Mouse (Mus musculus) liver, adult 2 months (tissue): ENCODE measurements around the gene Fgfr2. TPM values are rescaled to one million over a fixed set of nuclear protein-coding genes. Genes with fewer than 3 reads are reported as not detected.

Source experiments
- DNase-seq: peaks from one replicate; pipeline ENCODE4 v3.0.0-alpha.2; 2011; ENCODE audit warnings: low read depth, low spot score; ENCODE audit errors: extremely low read depth
- H3K27ac ChIP-seq: fragments of 200-500 bp; replicated peaks from 2 replicates; pipeline ENCODE4 v1.5.1; 2012; ENCODE audit warnings: low read depth, mild to moderate bottlenecking, control low read depth, inconsistent platforms, low read length; ENCODE audit not compliant: insufficient read depth
- H3K27me3 ChIP-seq: fragments of 200-500 bp; 2 replicates; pipeline ENCODE4 v1.6.1; 2012; ENCODE audit warnings: mild to moderate bottlenecking, moderate library complexity, low read length, inconsistent platforms; ENCODE audit not compliant: control insufficient read depth, insufficient read depth
- H3K36me3 ChIP-seq: fragments of 200-500 bp; 2 replicates; pipeline ENCODE4 v1.6.1; 2012; ENCODE audit warnings: low read length, inconsistent platforms; ENCODE audit not compliant: control insufficient read depth, insufficient read depth
- H3K4me1 ChIP-seq: fragments of 200-500 bp; 2 replicates; pipeline ENCODE4 v1.6.1; 2011; ENCODE audit warnings: low read length; ENCODE audit not compliant: control insufficient read depth, insufficient read depth
- H3K4me3 ChIP-seq: fragments of 200-500 bp; 2 replicates; pipeline ENCODE4 v1.5.1; 2011; ENCODE audit warnings: low read depth, mild to moderate bottlenecking, control low read depth, low read length, moderate library complexity; ENCODE audit not compliant: insufficient read depth
- H3K79me2 ChIP-seq: fragments of 200-500 bp; 2 replicates; pipeline ENCODE4 v1.6.1; 2012; ENCODE audit warnings: inconsistent platforms, mild to moderate bottlenecking, low read length, moderate library complexity; ENCODE audit not compliant: control insufficient read depth, insufficient read depth
- H3K9ac ChIP-seq: fragments of 200-500 bp; 2 replicates; pipeline ENCODE4 v1.6.1; 2012; ENCODE audit warnings: low read depth, mild to moderate bottlenecking, control low read depth, inconsistent platforms, low read length
- CTCF ChIP-seq: fragments of 200-500 bp; IDR thresholded peaks from 2 replicates; pipeline ENCODE4 v1.5.1; 2011; ENCODE audit warnings: low read depth, low read length, control low read depth
- POLR2A ChIP-seq: fragments of 200-500 bp; IDR thresholded peaks from 2 replicates; pipeline ENCODE4 v1.6.1; 2011; ENCODE audit warnings: low read length, control low read depth; ENCODE audit not compliant: insufficient read depth; ENCODE audit errors: extremely low read depth
- WGBS: fragments of 180-500 bp; shearing (Covaris S2); methylation state at CpG from one replicate; pipeline ENCODE4 v1.1.7; 2018; 5-methylcytosine and 5-hydroxymethylcytosine counted together
- polyA plus RNA-seq: library from polyadenylated mRNA; depleted of rRNA; stranded (reverse); fragments of >200 nt; gene quantifications from 2 replicates; pipeline ENCODE4 v1.2.3, GENCODE M21; 2012
- total RNA-seq: library from RNA; depleted of rRNA; stranded (reverse); fragments of >200 nt; gene quantifications from 2 replicates; pipeline ENCODE4 v1.2.3, GENCODE M21; 2014

Gene Fgfr2
- total and polyA plus RNA-seq, 2 experiments, result 16.7 to 35.2 TPM

GRCm38 (mm10) chr7:132187456-132187855 is 935.7 kb downstream of the Fgfr2 start:
- H3K36me3 ChIP-seq, result no peaks in the 10 kb centered on the region
- H3K4me1 ChIP-seq, result no peaks in the 10 kb centered on the region
- 60% methylated on average over 3 of the region's 3 CpGs for WGBS
- H3K4me3 ChIP-seq, result no peak overlapping the region
- H3K27me3 ChIP-seq, result no peaks in the 10 kb centered on the region
- no peak for DNase-seq
- TF ChIP-seq CTCF (no peak), POLR2A (no peak)
- no peaks in the 10 kb centered on the region for H3K79me2 ChIP-seq
- H3K9ac ChIP-seq, result no peak overlapping the region
- no peak overlapping the region for H3K27ac ChIP-seq

DNA sequence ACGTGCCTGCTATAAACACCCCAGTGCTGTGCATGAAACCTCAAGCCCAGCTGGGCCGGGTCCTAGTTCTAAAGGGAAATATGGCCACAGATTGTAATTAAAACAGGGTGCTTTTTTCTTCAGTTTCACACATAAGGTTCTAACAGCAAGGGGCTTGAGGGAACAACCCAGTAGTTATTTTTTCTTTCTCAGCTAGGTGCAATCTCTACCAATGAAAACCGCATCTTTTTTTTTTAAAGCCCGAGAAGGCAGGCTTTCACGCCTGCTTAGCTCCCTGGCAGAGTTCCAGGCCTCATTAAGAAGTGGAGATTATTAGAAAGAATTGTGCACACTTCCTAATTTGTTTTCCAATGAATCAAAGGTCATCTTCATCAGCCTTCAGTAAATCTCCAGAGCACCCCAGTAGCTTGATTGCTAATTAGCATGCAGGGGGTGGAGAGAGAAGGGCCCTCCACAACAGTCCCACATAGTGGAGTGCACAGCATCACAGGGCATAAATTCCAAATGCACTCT is 939.2 kb downstream of the Fgfr2 start:
- TF ChIP-seq CTCF, result no peak
- Histone ChIP-seq H3K9ac (no peak overlapping the region), H3K4me3 (no peak overlapping the region), H3K36me3 (no peaks in the 10 kb centered on the region), H3K4me1 (no peaks in the 10 kb centered on the region), H3K27ac (no peak overlapping the region), H3K27me3 (no peaks in the 10 kb centered on the region), H3K79me2 (no peaks in the 10 kb centered on the region)
- 75% methylated on average over 5 of the region's 5 CpGs for WGBS
- DNase-seq, result no peak

DNA sequence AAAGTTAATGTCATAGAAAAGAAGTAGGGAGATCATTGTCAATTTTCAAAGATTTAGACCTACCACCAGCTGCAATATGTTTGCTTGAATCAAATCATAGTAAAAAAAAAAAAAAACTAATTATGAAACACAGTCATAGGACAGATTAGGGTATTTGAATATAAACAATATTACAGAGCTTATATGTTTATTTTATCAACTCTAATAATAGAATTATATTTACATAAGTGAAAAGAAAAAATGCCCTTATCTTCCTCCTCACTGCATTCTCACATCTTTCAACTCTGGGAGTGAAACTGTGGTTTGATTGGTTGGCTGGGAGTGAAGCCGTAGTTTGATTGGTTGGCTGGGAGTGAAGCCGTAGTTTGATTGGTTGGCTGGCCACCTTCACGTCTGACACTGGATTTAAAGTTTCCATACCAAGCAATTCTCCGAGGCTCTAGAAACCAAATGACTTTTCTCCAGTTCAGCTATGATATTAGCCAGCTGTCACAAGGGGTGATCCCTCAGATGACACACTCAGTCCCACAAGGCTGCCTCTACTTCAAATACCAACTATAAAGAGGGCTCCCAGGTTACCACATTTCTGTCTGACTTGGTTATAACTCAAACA is 941.5 kb downstream of the Fgfr2 start:
- 87% methylated on average over 4 of the region's 4 CpGs for WGBS
- H3K9ac ChIP-seq, result no peak overlapping the region
- no peaks in the 10 kb centered on the region for H3K4me1 ChIP-seq
- H3K27me3 ChIP-seq, result no peaks in the 10 kb centered on the region
- no peak for DNase-seq
- no peaks in the 10 kb centered on the region for H3K36me3 ChIP-seq
- H3K4me3 ChIP-seq, result no peak overlapping the region
- H3K79me2 ChIP-seq, result no peaks in the 10 kb centered on the region
- TF ChIP-seq CTCF (no peak), POLR2A (no peak)
- H3K27ac ChIP-seq, result no peak overlapping the region

DNA sequence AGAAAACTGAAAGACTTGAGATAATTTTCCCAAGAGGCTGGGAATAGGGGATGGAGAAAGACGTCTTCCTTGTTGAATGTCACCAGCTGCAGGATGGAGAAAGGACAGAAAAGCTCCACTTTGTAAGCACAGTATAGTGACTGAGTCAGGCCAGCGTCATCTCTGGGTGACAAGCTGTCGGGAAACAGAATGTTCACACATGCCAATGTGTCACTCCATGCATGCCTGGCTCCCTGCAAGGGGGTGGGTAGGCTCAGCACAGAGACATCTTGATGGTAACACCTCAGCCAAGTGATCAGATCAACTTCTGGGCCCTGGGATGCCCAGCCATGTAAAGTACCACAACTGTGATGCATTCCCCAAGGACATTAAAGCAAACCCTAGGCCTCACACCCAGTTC is 942.1 kb downstream of the Fgfr2 start:
- Histone ChIP-seq H3K27me3 (no peaks in the 10 kb centered on the region), H3K79me2 (no peaks in the 10 kb centered on the region), H3K36me3 (no peaks in the 10 kb centered on the region), H3K4me3 (no peak overlapping the region), H3K27ac (no peak overlapping the region), H3K4me1 (no peaks in the 10 kb centered on the region), H3K9ac (no peak overlapping the region)
- no peak for DNase-seq
- TF ChIP-seq POLR2A (no peak), CTCF (no peak)
- 76% methylated on average over 3 of the region's 3 CpGs for WGBS

DNA sequence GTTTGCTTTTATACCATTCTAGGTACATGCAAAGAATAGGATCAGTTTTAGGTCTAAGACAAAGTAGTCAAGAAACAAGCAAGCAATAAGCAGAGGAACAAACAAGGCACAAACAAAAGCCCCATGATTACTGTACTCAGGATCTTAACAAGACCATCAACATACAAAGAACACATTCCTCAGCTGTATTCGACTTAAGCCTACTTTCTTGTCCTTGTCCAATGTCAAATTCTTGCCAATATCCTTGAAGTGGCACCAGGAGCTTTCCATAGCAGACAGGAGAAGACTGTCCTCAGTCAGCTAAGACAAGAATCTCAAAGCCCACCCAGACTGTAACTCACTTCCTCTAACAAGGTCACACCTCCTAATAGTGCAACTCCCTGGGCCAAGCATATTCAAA is 944.1 kb downstream of the Fgfr2 start:
- no peak for TF ChIP-seq CTCF
- no peak for TF ChIP-seq POLR2A
- H3K4me1 ChIP-seq, result no peaks in the 10 kb centered on the region
- DNase-seq, result no peak

GRCm38 (mm10) chr7:132174787-132175186 is 948.4 kb downstream of the Fgfr2 start:
- Histone ChIP-seq H3K4me3 (no peak overlapping the region), H3K79me2 (no peaks in the 10 kb centered on the region), H3K27ac (no peak overlapping the region), H3K27me3 (no peaks in the 10 kb centered on the region), H3K36me3 (no peaks in the 10 kb centered on the region), H3K9ac (no peak overlapping the region), H3K4me1 (no peaks in the 10 kb centered on the region)
- no peak for TF ChIP-seq POLR2A
- TF ChIP-seq CTCF, result no peak
- no peak for DNase-seq
- 84% methylated on average over 5 of the region's 5 CpGs for WGBS

More for the DNA sequence above, 944.1 kb downstream of the Fgfr2 start:
- Histone ChIP-seq H3K36me3 (no peaks in the 10 kb centered on the region), H3K9ac (no peak overlapping the region), H3K27me3 (no peaks in the 10 kb centered on the region), H3K27ac (no peak overlapping the region), H3K4me3 (no peak overlapping the region), H3K79me2 (no peaks in the 10 kb centered on the region)
- 51% methylated on average over 1 of the region's 1 CpGs for WGBS
